Mouse (Mus musculus) erythroid progenitor cell, adult 5-6 weeks (primary cell): ENCODE data around the gene Crb1. TPM values are rescaled to one million over a fixed set of nuclear protein-coding genes. Genes with fewer than 3 reads are reported as not detected.

Source experiments
- ATAC-seq: replicated peaks from 2 replicates; pipeline ENCODE4 v1.8.0; 2016; ENCODE audit warnings: moderate number of reproducible peaks, mild to moderate bottlenecking, moderate TSS enrichment, inconsistent platforms; ENCODE audit not compliant: poor library complexity, low FRiP score, severe bottlenecking
- total RNA-seq, 2 experiments: library from RNA; stranded (forward) in 1 of 2; stranded (reverse) in 1 of 2; fragments of 150-400 nt in 1 of 2; fragments of 186-747, 209-891 nt in 1 of 2; gene quantifications; 2 replicates each; pipeline versions ENCODE4 v1.2.3 to v1.2.4; 2015 to 2017; ENCODE audit warnings: low replicate concordance in 2 of 2

Gene Crb1
- total RNA-seq, 2 experiments from 2014 or later: not detected

DNA sequence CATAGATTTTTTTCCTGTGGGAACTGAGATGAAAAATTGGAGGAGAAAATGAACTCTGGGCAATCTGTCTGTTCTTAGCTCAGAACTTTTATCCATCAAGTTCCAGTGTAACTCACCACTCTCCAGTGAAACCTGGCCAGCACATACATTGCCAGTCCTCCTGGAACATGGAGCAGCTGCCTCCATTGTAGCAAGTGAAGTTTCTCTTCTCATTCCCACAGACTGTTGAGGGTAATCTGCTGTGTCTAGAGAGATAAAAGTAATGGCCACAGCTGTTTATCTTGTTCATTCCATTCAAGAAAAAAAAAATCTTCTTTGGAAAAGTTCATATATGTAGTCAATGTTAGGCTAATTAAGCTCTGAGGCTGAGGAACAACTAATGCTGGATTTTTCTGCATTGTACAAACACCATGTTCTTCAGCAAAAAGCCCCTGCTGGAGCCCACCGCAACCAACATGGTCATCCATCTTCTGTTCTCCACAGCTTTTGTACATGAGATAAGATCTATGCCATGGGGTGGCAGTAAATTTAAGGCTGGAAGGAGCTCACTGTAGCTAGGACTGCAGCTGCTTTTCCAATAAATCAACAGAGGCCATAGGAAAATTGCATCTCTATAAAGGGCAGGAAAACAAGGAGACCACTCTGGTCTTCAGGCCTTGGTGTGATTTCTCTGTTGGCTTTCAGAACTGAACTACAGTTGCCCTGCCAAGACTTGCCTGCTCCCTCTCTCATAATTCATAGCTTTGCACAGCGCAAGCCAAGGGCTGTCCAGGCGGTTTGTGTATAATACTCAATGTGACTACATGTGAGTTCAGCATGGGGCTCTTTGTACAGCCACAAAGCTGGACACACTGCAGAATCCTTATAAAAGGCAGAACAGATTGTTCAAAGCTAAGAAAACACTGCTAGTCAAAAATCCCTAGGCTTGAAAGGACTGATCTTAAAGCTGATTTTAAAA lies 142.0 kb downstream of the Crb1 start:
- ATAC-seq: no peak

DNA sequence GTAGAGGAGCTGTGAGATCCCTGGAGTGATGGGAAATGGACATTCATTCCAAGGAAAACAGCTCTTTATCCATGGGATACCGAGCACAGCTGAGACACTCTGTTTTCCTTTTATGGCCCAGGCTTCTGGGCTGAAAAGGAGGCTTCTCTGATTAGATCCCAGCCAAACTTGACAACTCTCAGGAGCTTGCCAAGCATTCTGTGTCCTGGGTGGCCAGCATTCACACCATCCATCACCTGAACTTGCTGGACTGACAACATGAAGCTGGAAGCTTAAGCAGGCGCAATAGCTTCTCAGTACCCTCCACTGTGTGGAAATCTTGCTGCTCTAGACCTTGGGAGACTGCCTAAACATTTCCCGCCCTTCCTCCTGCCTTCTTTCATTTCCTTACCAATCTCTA lies 144.3 kb downstream of the Crb1 start:
- no peak for ATAC-seq

DNA sequence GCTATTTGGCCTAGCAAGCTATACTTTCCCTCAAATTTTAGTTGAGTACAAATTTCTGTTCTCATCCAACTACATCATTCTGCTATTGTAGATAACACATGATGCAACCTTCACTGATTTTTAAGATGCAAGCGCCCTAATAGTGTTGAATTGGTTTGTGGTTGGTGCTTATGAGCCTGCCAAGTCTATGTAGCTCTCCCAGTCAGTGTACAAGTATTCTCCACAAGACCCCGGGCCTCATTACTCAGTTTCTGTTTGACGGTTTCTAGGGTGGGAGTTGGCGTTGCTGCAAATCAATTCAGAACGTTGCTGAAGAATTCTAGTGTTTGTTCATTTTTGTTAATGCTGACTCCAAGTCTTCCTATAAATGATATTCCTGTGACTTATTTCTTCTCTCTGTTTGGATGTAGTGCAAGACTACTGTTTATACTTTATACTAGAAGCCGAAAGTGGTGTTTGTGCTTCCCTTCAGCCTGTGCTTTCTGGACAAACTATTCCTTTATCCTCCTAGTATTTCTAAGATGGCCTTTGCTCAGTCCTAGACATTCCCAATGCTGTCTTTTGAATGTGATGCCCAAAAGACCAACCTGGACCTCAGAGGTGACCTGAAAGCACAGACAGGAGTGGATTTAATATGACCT lies 152.5 kb downstream of the Crb1 start:
- no peak for ATAC-seq

DNA sequence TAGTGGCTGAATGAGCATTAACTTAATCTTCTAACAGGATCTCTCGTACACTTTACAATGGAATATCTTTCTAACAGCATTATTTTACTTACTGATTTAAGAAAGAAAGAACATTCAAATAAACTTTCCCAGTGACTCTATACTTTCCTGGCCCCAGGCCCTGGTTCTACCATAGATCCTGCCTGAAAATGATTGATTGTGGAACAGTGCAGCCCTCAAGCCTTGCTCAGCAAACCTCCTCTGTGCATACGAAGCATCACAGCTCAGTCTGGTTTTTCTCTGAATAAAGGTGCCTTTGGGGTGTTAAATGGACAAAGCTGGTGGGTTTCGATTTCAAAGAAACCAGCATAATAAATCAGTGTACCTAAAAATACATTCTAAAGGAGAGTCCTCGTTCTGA lies 153.1 kb downstream of the Crb1 start:
- ATAC-seq: no peak

DNA sequence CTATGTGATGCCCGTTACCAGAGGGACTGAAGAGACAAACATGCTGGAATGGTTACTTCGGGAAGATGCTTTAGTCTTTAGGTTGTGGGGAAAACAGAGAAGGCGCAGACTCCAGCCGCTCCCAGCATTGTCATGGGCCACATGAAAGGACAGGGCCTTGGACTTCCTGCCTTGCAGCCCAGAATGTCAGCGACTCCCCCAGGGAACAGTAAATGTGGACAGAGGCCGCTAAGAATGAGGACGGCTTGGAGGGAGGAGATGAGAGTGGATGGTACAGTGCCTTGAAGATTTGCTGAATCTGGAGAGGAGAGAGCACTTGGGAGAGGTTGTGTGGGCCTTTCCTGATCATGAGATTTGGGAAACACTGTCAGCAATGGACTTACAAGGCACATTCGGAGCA lies 161.6 kb downstream of the Crb1 start:
- ATAC-seq: no peak

DNA sequence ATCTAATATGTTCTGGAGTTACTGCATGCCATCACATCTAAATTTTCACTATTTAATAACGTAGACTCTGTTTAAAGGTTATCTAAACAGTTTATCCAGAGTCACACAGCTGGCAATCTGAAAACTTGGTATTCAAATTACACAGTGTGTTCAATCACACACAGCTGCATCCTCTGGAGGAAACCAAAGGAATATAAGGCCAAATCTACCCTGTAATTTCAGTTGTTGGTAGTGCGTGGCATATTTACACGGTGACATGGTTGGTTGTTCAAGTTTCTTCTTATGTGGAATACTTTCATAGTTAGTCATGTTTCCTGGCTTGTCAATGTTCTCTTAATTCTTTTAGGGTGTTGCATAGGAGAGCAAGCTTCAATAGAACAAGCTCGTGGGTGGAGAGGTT lies 166.4 kb downstream of the Crb1 start:
- no peak for ATAC-seq

DNA sequence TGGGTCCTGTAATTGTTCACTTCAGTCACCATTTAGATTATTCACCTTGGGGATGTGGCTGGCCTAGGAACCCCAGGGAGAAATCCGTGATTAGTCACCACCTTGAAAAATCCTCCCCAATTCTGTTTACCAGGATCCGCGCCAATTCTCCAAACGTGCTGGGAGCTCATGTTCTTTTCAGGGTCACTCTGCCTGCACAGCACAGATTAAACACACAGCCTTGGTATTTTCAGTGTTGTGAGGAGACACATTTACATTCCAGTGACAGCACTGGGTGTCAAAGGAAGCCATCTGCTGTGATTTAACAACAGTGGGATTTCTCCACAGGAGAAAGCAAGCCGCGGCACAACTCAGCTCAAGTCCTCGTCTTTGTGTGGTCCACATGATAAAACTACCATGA lies 167.1 kb downstream of the Crb1 start:
- no peak for ATAC-seq

DNA sequence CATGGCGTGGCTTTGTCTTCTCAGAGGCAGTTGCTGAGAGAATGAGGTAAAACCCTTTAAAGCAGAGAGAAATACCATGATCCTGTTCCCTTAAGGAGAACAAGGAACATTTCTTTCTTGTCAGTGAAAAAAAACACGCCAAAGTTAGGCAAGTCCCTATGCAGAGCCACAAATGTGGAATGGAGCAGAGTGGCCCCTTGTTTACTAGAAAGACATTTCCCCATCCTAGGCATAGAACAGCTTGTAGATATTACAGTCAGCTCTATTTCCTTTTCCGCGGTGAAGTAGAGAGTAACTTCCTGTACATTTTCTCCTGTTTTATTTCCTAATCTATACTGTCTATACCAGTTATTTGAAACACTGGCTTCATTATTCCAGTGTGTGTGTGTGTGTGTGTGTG lies 170.6 kb downstream of the Crb1 start:
- no peak for ATAC-seq

DNA sequence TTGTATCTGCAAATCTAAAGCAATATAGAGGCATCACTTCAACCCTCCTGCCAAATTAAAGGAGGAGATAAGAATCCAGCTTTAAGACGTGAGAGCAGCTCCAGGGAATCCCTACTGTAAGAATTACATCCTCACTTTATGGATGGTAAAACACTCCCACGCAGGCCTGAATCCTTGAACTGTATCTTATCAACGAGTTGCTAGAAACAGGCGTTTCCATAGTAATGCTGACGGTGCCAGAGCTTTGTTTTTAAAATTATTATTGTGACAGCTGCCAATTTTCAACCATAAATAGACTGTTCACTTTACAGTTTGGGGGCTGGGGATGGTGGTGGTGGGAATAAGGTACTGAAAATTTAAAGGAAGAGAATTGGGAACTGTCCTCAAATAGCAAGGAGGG lies 173.9 kb downstream of the Crb1 start:
- no peak for ATAC-seq

DNA sequence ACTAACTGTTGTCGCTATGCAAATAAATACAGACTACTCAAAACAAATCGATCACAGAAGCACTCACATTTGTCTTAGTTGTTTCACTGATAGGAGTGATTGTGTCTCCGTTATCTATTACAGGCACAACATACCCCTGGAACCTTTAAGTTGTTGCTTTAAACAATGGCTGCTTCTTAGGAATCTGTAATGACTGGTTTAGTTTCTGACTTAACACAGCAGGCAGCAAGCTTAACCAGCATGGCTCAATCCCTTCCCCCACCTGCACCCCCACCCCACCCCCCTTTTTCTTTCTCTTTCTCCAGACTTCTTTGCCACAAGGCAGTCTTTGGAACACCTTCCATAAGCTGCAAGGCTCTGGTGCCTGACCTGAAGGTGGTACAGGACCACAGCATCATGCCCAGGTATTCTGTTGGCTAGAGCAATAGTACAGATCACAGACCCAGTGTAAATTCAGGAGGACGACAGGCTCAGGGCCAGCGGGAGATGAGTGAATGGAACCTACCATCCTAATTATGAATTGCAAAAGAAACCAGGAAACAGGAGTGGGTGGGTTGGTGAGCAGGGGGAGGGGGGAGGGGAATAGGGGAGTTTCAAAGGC lies 182.4 kb downstream of the Crb1 start:
- ATAC-seq: no peak

DNA sequence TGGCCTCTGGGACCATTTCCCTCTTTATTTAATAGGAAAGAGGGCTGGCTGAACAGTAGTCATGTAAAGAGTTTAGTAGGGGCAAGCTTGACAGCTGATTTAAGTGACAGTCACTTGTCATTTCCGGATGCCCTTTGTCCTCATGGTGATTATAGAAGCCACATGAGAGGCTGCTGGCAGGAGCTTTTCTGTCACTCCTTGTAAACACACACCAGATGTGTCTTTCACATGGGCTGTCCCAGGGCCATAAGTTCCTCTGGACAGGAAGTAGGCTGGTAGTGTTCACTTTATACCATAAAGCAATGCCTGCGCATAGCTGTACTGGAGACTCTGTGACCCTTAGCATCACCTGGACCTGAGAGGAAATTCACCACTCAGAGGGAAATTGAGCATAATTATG lies 182.9 kb downstream of the Crb1 start:
- no peak for ATAC-seq

DNA sequence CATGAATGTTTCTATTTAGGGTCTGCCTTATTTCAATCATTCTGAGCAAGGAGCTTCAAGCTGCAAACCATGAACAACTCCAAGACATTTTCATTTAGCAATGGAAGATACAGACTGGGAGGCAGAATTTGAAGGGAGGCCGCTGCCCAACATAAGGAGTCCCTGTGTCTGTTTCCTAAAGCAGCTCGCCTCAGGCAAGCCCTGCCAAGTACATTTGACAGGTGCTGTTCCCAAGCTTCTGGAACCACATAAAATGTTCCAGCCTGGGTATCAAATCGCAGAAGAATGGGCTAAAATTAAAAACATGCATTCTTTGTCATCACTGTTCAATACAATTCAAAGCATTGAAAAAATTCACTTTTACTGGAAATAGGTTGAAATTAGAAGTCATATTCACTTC lies 184.3 kb downstream of the Crb1 start:
- no peak for ATAC-seq

DNA sequence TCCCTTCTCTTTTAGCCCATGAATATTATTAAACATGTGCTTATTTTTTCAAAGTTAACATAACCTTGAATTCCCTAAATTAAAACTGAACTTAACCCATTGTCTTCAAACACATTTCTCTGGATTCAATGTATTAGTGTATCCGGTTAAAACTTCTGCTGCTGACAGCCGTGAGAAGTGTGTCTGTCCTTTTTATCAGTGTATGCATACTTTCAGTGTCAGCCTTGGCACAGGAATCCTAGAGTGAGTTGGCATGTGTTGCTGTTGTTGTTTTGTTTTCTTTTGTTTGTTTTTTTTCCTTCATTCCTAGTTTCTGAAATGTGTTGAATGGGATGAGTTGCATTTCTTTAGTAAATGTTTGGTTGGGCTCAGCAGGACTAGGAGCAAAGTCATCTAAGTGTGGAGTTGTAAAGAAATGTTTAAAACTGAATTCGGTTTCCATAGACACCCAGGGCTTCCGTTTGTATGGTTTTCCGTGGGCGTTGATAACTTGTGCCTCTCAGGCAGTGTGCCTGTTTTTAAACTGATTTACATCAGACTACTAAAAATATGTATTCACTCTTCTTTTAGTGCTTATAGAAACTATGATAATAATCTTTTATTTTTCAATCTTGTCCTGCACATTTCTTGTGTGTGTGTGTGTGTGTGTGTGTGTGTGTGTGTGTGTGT lies 196.3 kb downstream of the Crb1 start:
- ATAC-seq: no peak

DNA sequence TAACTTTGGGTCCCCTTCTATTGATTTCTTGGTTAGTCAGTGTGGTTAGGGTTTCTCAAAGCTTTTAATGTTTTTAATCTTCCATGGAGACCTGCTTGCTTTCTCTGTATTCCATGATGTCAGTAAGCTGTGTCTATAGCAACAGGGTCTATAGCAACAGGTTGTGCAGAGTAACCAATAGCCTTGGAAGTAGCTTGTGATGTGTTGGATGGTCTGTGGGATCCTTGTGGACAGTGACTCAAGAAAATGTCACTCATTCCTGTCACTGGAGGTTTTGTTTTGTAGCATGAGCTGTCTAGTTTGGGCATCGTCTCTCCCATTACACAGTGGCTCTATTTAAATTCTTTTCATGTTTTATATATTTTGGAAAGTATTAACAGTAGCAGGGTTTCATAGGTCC lies 197.2 kb downstream of the Crb1 start:
- no peak for ATAC-seq

DNA sequence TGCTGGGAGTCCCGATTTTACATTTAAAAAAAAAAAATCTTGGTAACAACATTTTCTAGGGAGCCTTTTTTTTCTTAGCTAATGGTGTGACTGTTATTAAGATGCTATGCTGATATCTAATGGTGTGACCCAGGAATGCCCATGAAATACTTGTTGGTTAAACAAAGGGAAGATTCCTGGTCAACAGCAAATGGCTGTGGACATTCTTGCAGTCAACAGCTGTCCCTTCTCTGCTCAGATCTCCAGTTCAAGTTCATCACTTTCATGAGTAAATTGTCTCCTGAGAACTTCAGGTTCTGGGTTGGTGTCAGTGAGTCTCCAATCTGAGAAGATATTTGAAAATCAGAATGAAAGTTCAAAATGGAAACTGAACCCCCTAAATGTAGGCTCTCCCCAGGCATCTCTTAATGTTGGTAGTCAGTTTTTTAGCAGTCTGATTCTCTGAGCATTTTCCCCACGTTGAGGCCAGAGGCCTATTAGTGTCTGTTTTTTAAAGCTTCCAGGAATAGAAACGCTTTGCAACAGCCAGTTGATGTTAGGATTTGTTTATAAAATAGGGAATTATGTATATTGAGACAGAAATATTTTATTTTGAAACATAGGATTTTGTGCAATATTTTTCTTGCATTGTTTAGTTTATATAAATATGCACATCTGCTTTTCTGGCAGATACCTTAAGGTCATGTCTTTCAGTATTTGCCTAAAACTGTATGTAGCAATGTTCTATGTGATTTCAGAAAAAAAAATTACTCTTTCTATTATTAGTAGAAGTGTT lies 202.7 kb downstream of the Crb1 start:
- no peak for ATAC-seq

DNA sequence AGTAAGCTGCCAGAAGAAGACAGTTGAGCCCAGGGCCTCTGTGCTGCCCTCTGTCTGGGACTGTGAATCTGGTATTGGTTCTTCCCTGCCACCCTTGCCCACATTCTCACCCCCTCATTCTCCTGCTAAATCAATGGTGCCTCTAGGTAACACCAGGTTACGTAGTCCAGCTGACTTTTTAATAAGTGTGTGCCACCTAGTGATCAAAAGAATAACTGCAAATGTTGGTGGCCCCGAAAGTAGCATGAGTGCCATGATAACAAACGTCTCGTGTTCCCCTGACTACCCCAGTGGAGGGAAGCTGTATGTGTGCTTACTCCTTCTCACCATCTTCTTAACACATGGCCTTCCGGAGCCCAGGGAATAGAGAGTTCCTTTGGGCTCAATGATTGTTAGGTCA lies 214.1 kb downstream of the Crb1 start:
- no peak; the same call in 1 of the 2 replicates for ATAC-seq

DNA sequence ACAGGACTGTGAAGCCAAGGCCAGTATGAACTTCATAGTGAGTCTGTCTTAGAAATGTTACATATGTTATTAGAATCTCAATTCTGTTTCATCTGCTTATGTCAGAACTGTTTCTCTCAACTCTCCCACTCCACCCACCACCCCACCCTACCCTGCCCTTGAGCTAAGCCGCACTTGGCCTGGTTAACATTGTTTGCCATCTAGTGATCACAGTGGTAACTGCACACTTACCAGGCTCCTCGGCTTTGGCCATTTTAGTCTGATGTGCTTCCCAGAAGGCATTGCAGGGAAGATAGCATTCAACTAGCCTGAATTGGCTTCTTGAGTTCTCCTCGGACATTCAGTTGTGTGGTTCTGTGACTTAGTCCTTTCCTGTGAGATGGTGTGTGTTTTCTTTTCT lies 215.3 kb downstream of the Crb1 start:
- ATAC-seq: no peak

DNA sequence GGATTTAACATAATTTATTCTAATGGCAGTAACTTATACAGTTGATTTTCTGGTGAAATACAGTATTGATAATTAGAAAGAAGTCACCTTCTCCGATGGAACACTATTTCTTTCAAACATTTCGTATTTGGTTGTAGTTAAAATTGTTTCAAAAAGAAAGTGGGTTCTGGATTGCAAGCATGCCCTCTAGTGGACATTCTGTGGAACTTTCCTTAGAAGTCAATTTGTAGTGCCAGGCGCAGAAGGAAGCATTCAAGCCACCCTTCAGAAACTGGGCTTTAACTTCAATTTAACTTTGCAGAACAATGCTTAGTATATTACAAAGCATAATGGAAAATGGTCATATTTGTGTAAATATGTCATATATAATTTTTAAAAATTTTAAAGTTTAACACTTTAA lies 220.5 kb downstream of the Crb1 start:
- 0 out of 2 replicates have a peak, but pooled peaks have one; percentile 54 for ATAC-seq

DNA sequence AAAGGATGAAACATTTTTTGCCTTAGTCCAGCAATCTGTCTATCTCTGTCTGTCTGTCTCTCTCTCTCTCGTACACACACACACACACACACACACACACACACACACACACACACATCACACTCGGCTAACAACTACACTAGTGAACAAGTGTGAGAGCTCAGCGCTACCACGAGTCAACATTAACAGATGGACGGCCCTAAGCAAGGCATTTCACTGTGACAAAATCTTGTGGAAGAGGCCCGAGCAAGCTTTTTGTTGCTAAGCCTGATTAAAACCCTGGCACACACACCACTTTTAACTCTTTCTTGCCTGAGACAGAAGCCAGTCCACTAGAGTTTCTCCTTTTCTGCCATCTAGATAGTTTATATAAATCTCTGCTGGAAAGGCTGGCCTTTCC lies 223.4 kb downstream of the Crb1 start:
- ATAC-seq: no peak

DNA sequence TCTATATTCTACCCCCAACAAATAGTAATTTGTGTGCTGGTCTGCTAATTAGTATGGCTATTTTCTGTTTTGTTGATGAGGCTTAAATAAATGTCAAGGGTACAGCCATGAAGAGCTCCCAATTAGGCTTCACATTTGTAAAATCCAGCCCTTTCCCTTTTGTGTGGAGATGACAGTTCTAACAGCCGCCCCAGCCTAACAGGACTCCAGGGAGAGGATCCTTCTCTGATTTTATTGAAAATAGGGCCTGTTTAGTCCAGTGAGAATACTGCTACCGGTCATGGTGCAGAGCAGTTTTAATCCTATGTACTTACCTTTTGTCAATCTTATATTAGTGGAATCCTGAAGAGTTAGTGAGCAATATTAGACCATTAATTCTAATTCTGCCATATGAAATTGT lies 223.9 kb downstream of the Crb1 start:
- ATAC-seq: no peak
